Mouse (Mus musculus) embryonic facial prominence, embryonic 10.5 days (tissue): ENCODE measurements around the gene A930004D18Rik. TPM values are rescaled to one million over a fixed set of nuclear protein-coding genes. Genes with fewer than 3 reads are reported as not detected.

Experiments
- DNase-seq: peaks from one replicate; pipeline ENCODE4 v3.0.0-alpha.2; 2017; ENCODE audit warnings: low spot score
- H3K27ac ChIP-seq: fragments of 300-500 bp; sonication (generic); replicated peaks from 2 replicates; pipeline ENCODE4 v1.5.1; 2016; ENCODE audit warnings: mild to moderate bottlenecking
- H3K27me3 ChIP-seq: fragments of 300-500 bp; sonication (generic); replicated peaks from 2 replicates; pipeline ENCODE4 v1.6.1; 2016; ENCODE audit warnings: low read depth, mild to moderate bottlenecking; ENCODE audit not compliant: poor library complexity, severe bottlenecking
- H3K36me3 ChIP-seq: fragments of 300-500 bp; sonication (generic); replicated peaks from 2 replicates; pipeline ENCODE4 v1.6.1; 2016; ENCODE audit warnings: mild to moderate bottlenecking, moderate library complexity
- H3K4me1 ChIP-seq: fragments of 300-500 bp; sonication (generic); 2 replicates; pipeline ENCODE4 v1.6.1; 2016
- H3K4me3 ChIP-seq: fragments of 300-500 bp; sonication (generic); 2 replicates; pipeline ENCODE4 v1.5.1; 2016; ENCODE audit warnings: mild to moderate bottlenecking, moderate library complexity
- H3K9me3 ChIP-seq: fragments of 300-500 bp; sonication (generic); 2 replicates; pipeline ENCODE4 v1.6.1; 2016; ENCODE audit warnings: mild to moderate bottlenecking
- WGBS: fragments of 180-500 bp; shearing (Covaris S2); methylation state at CpG from one replicate; pipeline ENCODE4 v1.1.7; 2016; 5-methylcytosine and 5-hydroxymethylcytosine counted together
- polyA plus RNA-seq: library from polyadenylated mRNA; unstranded; fragments of >200 nt; fragmentation: Nextera tagmentation; extraction: Ambion mirVana; gene quantifications from 2 replicates; pipeline ENCODE4 v1.2.1, GENCODE M21; 2016

Gene A930004D18Rik
- polyA plus RNA-seq, 1 experiment from 2014 or later: 17.7 TPM

DNA sequence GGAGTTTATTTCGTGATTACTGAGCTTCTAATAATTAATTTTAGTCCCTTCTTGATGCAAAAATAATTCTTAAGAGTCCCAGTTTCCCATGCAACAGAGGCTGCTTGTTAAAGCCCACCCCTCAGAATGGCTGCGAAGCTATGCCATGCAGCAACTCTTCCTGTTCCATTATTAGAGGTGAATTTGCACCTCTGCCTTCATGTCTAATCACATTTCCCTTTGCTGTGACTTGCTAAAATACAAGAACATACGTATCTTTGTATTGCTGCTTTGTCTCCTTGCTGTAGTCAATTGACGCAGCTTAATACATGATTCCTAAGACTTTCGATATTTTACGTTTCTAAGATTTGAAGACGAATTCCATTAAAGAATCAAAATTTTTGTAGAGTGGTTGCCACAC, 7.9 kb downstream of the A930004D18Rik start:
- peaks cover 87% of the 10 kb centered on the region for H3K4me1 ChIP-seq

DNA sequence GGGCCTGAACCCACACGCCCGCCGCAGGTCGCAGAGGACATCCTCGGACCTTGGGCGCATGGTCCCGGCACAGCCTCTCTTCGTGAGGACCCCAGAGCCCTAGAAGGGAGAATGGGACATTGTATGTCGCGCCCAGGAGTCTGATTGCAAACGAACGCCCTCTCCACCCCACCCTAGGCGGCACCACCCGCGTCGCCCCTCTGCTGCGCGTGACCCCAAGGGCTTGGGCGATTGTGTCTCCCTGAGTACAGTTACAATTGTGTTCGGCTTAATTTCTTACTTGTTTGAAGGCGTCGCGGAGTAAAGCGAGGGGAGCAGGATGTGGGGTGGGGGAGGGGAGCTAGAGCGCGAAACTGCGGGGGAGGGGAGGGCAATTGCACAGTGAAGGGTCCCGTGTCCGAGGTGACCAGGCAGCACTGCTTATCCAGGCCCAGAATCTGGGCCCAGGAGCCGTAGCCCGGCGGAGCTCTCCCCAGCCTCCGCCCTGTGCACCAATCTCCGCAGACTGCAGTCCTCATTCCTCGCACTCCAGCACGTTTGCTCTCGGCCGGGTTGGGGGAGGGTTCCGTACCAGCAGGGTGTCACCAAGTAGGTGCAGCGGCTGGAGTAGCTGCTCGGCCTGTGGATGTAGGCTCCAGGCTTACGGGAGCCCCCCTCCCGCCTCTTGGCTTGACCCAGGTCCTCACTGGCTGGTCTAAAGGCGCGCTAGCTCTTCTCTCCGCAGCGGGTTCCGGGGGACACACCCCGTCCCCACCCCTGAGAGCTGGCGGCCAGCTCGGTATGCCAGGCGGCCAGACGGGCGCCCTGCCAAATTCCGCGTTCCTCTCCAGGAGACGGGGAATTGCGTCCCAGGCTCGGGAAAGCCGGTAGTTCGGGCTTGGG, 9.2 kb downstream of the A930004D18Rik start:
- peak overlapping the region; percentile 100 for H3K27ac ChIP-seq
- peaks cover 74% of the 10 kb centered on the region for H3K4me1 ChIP-seq
- no peaks in the 10 kb centered on the region for H3K9me3 ChIP-seq
- under 1% methylated on average over 61 of the region's 61 CpGs for WGBS
- H3K36me3 ChIP-seq: no peaks in the 10 kb centered on the region
- H3K4me3 ChIP-seq: peak overlapping the region; percentile 84
- DNase-seq: peak; percentile 86
- H3K27me3 ChIP-seq: no peaks in the 10 kb centered on the region

More for the DNA sequence above, 7.9 kb downstream of the A930004D18Rik start:
- H3K9me3 ChIP-seq: no peaks in the 10 kb centered on the region
- WGBS: 50% methylated on average over 7 of the region's 7 CpGs
- no peaks in the 10 kb centered on the region for H3K27me3 ChIP-seq
- no peak for DNase-seq
- H3K27ac ChIP-seq: peak overlapping the region; percentile 100
- H3K36me3 ChIP-seq: no peaks in the 10 kb centered on the region
- H3K4me3 ChIP-seq: peak overlapping the region; percentile 84

DNA sequence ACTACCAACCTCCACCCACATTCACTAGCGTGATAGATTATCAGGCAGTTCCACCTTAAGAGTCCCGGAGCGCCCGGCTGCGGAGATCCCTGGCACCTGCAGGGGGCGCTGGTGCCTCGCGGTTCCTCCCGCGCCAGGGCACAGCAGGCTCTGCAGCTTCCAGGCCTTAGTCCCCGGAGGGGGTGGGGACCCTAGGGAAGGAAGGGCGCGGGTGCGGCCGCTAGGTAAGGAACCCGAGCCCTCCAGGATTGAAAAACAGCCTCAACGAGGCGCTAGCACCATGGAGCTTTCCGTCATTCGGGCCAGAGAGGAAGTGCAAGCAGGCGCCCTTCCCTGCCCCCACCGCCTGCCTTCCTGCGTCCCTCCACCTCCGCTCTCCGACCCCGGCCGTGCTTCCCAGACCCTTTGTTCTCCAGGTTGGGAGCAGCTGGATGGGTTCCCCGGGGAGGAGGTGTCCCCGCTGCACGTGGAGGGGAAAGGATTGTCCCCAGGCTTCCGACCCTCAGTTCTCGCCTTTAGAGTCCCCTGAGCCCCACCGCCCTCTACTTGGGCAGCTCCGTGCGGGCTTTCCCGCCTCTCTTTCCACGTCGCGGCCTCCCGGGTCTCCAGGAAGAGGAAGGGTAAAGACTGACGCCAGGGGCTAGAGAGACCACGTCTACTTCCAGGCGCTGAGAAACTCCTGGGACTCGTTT, 9.9 kb downstream of the A930004D18Rik start:
- Histone ChIP-seq H3K27me3 (no peaks in the 10 kb centered on the region), H3K4me3 (peak overlapping the region; percentile 84), H3K4me1 (peaks cover 66% of the 10 kb centered on the region), H3K9me3 (no peaks in the 10 kb centered on the region), H3K36me3 (no peaks in the 10 kb centered on the region), H3K27ac (peak overlapping the region; percentile 100)
- DNase-seq: peak; percentile 97
- whole genome bisulfite sequencing: under 1% methylated on average over 44 of the region's 44 CpGs

DNA sequence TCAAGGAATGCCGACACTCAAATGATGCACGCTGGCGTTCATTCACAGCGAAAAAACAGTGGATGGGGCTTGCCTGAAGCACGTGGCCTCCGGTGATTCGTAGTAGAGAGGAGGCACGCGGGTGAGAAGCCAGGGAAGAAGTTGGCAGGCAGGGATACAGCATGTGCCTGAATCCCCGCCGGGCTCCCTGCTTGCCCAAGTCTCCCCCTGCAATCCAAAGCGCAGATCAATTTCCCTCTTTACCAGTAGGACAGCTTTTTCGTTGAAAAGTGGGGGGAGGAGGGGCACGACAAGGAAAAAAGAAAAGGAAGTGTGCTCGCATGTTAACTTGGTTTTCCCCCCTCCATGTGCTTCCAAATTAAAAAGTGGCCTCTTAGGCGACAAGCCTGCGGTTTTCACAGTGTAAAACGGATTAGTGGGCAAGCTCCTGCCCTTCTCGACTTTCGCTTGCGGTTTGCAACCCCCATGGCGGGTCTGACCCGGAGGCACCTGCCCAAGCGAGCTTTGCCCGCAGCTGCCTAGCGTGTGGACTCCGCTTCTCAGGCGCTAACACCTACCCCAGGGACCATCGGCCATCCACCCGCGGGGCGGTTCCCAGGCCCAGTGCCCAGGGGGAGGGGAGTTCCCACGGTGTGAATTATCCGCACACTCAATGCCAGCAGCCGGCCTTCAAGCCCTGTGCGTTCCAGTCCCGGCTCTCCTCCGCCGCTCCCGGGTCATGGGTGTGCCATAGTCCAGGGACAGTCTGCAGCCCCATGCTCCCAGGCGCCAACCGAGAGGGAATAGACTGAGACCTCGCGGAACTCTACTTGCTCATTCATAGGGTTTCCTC, 11.2 kb downstream of the A930004D18Rik start:
- H3K4me3 ChIP-seq: peak overlapping the region; percentile 84
- H3K36me3 ChIP-seq: no peaks in the 10 kb centered on the region
- peak; percentile 77 for DNase-seq
- WGBS: under 1% methylated on average over 44 of the region's 44 CpGs
- H3K27ac ChIP-seq: peak overlapping the region; percentile 100
- no peaks in the 10 kb centered on the region for H3K9me3 ChIP-seq
- no peaks in the 10 kb centered on the region for H3K27me3 ChIP-seq
- peaks cover 53% of the 10 kb centered on the region for H3K4me1 ChIP-seq

DNA sequence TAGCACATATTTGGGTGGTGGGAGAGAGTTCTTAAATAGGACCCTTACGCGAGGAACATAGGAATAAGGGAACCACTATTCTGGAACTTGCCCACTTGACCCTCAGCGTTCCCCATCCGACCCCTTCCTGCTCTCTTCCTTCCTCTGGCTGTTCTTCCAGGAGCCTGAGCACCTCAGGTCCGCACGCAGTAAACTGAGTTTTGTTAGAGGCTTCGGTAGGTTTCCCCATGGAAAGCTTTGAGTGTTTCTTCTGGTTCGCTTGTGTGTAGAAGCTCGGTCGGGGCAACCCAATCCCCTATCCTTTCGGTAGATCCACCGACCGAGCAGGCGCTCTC, 11.8 kb downstream of the A930004D18Rik start:
- DNase-seq: no peak
- Histone ChIP-seq H3K27ac (peak overlapping the region; percentile 100), H3K4me1 (peaks cover 47% of the 10 kb centered on the region), H3K36me3 (no peaks in the 10 kb centered on the region), H3K4me3 (peak overlapping the region; percentile 84), H3K27me3 (no peaks in the 10 kb centered on the region), H3K9me3 (no peaks in the 10 kb centered on the region)
- 1% methylated on average over 14 of the region's 14 CpGs for WGBS

DNA sequence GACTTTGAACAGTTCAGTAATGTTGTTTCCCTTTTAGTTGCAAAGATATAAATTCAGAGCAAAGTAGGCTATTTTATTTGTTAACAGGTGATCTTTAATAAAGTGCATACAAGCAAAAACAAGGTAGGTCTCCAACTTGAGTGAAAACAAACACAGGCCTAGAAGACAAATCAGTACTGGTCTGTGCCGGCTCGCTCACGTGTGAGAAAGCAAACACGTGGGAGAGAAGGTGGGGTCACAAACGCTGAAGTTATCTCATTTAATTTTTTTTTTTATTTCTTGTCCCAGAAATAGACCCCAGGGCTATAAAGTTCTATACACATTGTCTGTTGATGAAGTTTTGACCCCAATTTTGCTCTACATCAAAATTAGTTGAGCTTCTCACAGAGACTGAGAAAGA, 12.4 kb downstream of the A930004D18Rik start:
- no peaks in the 10 kb centered on the region for H3K9me3 ChIP-seq
- DNase-seq: no peak
- H3K27ac ChIP-seq: peak overlapping the region; percentile 100
- no peaks in the 10 kb centered on the region for H3K36me3 ChIP-seq
- no peaks in the 10 kb centered on the region for H3K27me3 ChIP-seq
- H3K4me3 ChIP-seq: peak overlapping the region; percentile 84
- WGBS: 39% methylated on average over 5 of the region's 5 CpGs
- H3K4me1 ChIP-seq: peaks cover 41% of the 10 kb centered on the region

DNA sequence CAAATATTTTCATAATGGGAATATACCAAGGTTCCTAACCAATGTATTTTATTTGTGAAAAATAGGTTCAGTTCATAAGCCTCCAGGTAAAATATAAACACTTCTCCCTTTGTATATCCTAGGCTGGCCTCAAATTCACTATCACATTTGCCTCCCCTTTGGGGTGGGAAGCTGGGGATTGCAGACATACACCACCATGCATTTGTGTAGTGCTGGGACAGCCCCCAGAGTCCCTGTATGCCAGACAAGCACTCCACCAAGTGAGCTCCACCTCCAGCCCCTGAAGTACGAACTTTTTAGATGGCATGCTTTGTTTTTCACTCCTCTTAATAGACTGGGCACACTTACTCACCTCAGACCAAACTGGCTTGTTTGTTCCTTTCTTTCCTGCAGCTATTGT, 14.7 kb downstream of the A930004D18Rik start:
- DNase-seq: no peak
- H3K27ac ChIP-seq: no peak overlapping the region
- WGBS: 69% methylated on average over 1 of the region's 1 CpGs
- H3K27me3 ChIP-seq: no peaks in the 10 kb centered on the region
- no peak overlapping the region for H3K4me3 ChIP-seq
- H3K9me3 ChIP-seq: no peaks in the 10 kb centered on the region
- no peaks in the 10 kb centered on the region for H3K36me3 ChIP-seq
- H3K4me1 ChIP-seq: peaks cover 24% of the 10 kb centered on the region

DNA sequence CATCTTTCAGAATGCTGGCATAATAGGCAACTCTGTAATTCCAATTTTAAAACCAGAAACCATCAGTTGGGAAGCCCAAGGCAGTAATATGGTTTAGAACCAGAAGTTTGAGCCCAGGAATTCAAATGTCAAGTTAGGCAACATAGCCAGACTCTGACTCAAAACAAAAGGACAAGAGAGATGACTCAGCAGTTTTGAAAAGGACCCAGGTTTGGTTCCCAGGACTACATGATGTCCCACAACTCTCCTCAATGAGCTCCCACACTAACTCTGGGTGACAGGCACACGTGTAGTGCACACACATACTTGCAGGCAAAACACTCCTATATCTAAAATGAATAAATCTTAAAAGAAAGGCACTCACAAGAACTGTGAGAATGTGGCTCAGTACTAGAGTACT, 18.4 kb downstream of the A930004D18Rik start:
- H3K36me3 ChIP-seq: no peaks in the 10 kb centered on the region
- no peaks in the 10 kb centered on the region for H3K27me3 ChIP-seq
- no peak overlapping the region for H3K4me3 ChIP-seq
- H3K27ac ChIP-seq: no peak overlapping the region
- 85% methylated on average over 1 of the region's 1 CpGs for WGBS
- DNase-seq: no peak
- H3K4me1 ChIP-seq: no peaks in the 10 kb centered on the region
- H3K9me3 ChIP-seq: no peaks in the 10 kb centered on the region

DNA sequence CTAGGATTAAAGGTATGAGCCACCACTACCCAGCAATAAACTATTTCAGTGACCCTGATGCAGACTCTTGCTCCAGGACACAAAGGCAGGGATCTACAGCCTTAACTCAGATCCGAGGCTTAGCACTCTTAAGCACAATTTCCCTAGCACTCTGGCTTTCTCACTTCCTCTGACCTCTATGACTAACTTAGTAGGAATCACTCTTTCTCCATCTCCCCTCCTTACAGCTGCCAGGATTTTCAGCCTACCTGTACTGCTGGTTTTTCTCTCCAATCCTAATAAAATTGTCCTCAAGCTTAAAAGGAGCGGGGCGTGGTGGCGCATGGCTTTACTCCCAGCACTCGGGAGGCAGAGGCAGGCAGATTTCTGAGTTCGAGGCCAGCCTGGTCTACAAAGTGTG, 20.2 kb downstream of the A930004D18Rik start:
- Histone ChIP-seq H3K36me3 (no peaks in the 10 kb centered on the region), H3K27me3 (no peaks in the 10 kb centered on the region), H3K4me1 (no peaks in the 10 kb centered on the region), H3K4me3 (no peak overlapping the region), H3K9me3 (no peaks in the 10 kb centered on the region), H3K27ac (no peak overlapping the region)
- DNase-seq: no peak
- WGBS: 94% methylated on average over 6 of the region's 6 CpGs

DNA sequence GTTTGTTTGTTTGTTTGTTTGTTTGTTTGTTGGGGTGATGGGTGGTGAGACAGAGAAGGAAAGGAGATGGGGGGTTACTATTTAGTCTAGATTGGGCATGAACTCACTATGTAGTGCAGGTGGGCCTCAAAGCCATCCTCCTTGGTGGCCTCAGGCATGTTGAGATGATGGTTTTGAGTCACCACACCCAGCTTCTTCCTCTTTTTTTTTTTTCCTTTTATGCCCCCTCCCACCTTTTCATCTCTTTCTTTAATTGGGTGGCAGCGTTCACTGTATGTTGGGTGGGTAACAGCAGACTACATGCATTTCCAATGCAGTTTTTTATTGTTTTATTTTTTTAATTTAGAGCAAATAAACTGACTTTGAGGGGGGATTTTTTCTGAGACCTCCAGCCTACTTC, 20.9 kb downstream of the A930004D18Rik start:
- Histone ChIP-seq H3K36me3 (no peaks in the 10 kb centered on the region), H3K4me1 (no peaks in the 10 kb centered on the region), H3K4me3 (no peak overlapping the region), H3K9me3 (no peaks in the 10 kb centered on the region), H3K27me3 (no peaks in the 10 kb centered on the region), H3K27ac (no peak overlapping the region)
- 88% methylated on average over 1 of the region's 1 CpGs for WGBS
- no peak for DNase-seq

DNA sequence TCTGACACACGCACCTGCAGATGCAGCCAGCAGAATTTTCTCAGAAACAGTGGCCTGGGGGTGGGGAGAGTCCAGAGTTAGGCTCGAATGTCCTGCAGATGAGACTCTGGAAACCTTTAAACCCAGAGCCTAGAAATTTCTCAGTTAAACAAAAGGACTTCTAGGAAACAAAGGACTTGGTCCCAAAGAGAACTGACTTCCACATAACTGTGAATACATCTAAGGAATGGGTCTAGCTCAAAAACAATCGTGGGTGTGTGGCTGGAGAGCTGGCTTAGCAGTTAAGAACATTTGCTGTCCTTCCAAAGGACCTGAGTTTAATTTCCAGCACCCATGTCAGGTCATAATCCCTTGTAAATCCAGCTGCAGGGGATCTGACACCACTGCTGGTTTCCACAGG, 22.0 kb downstream of the A930004D18Rik start:
- no peaks in the 10 kb centered on the region for H3K4me1 ChIP-seq
- H3K4me3 ChIP-seq: no peak overlapping the region
- H3K27me3 ChIP-seq: no peaks in the 10 kb centered on the region
- DNase-seq: no peak
- H3K27ac ChIP-seq: no peak overlapping the region
- WGBS: 57% methylated on average over 3 of the region's 3 CpGs
- H3K9me3 ChIP-seq: no peaks in the 10 kb centered on the region
- no peaks in the 10 kb centered on the region for H3K36me3 ChIP-seq

DNA sequence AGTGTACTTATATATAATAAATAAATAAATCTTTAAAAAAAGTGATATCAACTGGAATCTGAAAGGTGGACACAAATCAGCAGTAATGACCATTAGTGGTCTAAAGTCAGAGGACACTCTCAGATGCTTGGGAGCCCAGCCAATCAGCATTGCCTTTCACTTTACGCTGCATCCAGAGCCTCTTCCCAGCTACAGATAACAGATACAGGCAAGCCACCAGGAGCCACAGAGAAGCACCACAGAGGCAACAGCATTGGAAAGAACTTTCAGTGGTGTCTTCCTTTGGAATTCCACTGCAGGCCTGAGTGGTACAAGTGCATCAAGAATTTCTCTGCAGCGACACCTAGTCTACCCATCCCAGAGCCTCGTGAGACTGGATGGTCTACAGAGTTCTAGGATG, 24.7 kb downstream of the A930004D18Rik start:
- WGBS: 92% methylated on average over 3 of the region's 3 CpGs
- no peaks in the 10 kb centered on the region for H3K9me3 ChIP-seq

More for the DNA sequence above, 24.7 kb downstream of the A930004D18Rik start:
- no peaks in the 10 kb centered on the region for H3K36me3 ChIP-seq
- DNase-seq: no peak
- H3K27ac ChIP-seq: no peak overlapping the region
- no peak overlapping the region for H3K4me3 ChIP-seq
- no peaks in the 10 kb centered on the region for H3K27me3 ChIP-seq
- no peaks in the 10 kb centered on the region for H3K4me1 ChIP-seq
